Mouse (Mus musculus) liver, adult 10 weeks (tissue): ENCODE data around the gene 6330409D20Rik. TPM values are rescaled to one million over a fixed set of nuclear protein-coding genes. Genes with fewer than 3 reads are reported as not detected.

Source experiments
- polyA plus RNA-seq: library from polyadenylated mRNA; stranded (reverse); fragments of 350-450 nt; fragmentation: Illumina TruSeq; extraction: RNeasy Lipid Tissue Mini Kit (QIAGEN cat#74804); gene quantifications from one replicate; pipeline ENCODE4 v1.2.3, GENCODE M21; 2014; ENCODE audit warnings: low read depth, low replicate concordance

The 6330409D20Rik gene
- not detected for polyA plus RNA-seq

DNA sequence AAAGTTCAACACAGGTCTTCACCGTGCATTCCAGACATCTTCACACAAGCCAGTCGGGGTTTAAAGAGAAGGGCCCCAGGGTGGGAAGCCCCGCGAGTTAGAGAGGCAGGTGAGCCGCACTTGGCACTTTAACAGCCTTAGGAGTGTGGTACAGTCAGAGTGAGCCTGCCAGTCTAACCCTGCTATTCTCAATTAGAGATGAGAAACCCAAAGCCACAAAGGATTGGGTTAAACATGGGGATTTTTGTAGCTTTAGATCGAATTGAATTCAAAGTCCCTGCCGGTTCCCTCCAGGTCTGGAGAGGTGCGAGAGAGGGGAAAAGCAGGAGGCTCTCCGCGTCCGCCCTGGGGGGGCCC, at the start of gene 6330409D20Rik:
Gene 6330409D20Rik (minus strand): TSS at position 101 of the 357 bp plus-strand sequence.

DNA sequence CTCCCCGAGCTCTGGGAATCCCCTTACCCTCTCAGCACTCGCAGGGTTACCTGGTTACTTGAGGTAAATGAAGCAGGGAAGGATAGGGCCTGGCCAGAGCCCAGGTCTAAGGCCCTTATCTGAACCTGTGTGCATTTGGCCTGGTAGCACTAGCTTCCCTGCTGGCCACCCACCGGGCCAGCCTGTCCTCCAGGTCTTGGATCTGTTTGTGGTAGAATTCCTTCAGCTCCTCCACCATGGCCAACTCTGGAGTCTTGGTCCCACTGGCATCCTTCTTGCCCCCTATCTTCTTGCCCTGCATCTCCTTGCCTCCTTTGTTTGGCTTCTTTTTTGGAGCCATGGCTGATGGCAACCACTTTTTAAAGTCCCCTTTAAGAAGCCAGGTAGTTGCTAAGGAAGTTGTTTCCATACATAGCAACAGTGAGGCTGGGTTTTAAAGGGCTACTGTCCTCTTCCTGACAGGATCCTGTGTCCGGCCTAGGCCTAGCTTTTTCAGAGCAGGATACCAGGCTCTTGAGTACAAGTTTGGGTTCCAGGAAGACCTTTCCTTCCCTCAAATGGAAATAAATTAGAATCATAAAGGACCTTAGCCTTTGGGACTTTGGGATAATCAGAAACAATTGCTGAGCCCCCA, 43.3 kb upstream of the 6330409D20Rik start, which contains the start of gene Cfap157:
Gene Cfap157 (minus strand): TSS at position 381 of the 634 bp plus-strand sequence.

DNA sequence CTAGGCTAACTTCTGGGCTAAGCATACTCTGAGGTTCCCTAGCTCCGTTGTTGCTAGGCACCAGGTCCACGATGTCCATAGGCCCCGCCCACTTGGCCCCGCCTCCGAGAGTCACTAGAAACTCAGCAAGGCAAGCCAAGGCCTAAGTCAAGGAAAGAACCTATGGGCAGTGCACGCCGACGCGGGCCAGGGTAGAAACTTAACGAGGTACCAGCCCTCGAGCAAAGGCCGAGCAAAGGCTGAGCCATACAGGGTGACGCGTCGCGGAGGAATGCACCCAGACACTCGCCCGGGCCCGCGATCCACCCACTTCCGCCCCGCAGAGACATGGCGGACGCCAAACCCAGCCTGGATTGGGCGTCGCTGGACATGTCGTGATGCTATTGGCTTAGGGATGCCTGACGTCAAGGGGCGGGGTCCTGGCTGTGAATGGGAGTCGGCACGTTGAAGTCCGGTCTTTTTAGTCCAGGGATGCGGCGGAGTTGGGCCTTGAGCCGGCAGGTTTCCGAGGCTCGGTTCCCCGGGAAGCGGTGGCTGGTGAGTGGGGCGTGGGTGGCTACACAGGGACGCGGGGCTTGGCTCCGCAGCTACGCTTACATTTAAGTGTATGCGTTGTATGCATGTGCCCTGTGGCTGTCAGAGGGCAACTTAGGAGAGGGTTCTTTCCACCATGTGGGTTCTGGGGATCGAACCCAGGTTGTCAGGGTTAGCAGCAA, 34.7 kb upstream of the 6330409D20Rik start, which contains the start of the genes Ttc16 and Ptrh1:
Gene Ttc16 (minus strand): TSS at position 275 of the 716 bp plus-strand sequence.
Gene Ptrh1 (plus strand): TSS at position 428 of the 716 bp plus-strand sequence.

DNA sequence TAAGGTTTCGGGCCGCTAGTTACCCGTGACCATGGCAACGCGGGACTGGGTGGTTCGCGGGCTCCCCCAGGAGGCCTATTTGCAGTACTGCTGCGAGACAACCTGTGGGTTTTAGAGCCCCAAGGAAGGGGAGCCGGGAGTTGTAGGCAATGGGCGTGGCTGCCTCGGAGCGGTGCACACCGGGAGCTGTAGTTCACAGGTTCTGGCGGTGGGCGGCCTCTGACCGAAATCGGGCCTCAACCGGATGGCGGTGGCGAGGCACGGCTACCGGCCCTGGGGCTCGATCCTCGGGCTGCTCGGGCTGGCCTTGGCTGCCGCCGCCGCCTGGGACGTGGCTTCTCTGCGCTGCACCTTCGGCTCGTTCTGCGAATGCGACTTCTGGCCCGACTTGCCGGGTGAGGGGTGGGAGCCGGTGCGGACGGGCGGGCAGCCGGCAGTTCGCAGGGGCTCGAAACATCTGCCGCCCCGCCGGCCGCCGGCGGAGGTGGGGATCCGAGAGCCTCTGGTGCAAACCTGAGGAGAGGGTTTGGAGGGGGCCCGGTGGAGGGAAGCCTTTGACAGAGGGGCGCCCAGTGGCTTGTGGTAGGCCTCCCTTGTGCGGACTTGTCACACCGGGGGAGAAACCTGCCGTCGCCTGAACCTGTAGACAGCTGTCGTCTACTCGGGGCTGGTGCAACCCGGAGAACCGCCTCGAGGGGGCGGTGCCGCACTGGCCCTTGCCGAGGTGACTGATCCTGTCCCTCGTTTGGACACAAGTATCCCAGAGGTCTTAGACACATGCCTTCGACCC, 16.4 kb upstream of the 6330409D20Rik start, which contains the start of gene Tor2a:
Gene Tor2a (plus strand): TSS at position 179 of the 790 bp plus-strand sequence.

DNA sequence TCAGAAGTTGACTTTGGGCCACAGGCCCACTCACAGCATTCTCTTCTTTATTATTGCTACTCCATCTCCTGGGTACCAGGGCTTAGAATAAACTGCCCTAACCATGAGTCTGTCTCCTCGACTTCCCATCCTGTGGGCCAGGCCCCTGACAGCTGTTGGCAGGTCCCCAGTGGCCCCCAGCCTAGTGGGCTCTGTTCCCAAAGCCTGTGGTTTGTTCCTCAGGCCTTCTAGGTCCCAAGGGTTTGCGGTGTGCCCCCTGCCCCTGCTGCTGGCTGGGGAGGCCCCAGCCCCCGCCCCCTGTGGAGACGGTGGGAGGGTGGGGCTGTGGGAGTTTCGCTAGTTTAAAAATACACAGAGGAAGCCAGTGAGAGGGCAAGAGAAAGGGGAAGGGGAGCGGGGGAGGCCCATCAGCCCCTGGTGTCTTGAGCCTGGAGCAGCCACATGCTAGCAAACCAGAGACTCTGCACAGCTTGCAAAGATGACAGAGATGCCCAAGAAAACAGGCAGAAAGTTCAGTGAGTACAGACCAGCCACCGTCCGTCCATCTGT, 20.1 kb downstream of the 6330409D20Rik start, which contains the start of gene Sh2d3c:
Gene Sh2d3c (plus strand): TSS at position 375 of the 549 bp plus-strand sequence.

DNA sequence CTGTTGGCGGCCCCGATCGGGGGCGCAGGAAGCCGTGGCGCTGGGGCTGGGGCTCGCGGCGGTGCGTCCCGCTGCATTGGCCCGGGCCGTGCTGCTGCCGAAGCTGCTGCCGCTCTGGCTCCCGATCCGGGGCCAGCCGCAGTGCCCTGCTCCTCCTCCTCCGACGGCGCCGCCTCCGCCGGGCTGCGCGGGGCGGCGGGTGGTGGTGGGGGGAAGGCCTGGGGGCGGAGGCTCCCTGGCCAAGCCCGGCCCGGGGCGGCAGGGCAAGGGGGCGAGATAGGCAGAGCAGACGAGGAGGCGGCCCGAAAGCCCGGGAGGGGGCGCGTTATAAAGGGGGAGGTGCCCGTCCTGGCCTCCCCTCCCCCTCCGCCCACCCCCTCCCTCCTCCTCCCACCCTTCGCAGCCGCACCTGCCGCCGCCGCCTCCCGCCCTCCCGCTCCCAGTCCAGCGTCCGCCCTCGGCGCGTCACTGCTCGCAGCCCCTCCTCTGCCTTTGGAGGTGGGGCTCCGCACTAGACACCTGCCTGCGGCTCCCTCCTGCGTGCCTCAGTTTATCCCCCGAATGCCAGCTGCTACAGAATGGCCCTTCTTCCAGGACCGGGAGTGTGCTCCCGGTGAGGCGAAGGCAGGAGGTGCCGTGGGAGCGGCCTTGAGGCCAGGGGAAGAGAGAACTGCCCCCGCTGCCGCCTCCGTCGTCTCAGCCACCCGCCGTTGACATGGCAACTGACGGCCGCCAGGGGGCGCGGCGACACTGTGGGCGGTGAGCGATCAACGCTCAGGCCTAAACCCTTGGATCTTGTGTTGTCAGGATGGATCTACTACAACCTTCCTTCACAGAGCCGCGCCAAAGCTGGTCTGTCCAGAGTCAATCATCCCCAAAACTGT, 27.6 kb downstream of the 6330409D20Rik start, which contains the start of gene Cdk9:
Gene Cdk9 (minus strand): TSS at position 143 of the 884 bp plus-strand sequence.

DNA sequence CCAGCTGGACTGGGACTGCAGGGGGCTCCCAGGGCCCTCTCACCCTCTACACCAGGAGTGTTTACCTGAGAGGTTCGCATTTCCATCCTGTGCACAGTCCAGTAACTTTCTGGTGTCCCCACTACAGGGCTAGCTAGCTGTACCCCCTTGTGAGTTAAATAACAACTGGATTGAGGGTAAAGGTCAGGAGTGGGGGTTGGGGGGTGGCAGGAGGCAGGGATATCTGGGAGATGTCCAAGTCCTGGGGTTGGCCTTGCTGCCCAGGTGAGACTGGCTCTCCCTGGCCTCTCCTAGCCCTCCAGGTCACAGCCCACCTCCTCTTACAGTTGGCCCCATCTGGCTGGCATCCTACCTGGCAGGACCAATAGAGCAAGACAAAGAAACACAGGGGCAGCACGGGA, 36.8 kb downstream of the 6330409D20Rik start, which contains the start of gene Fpgs:
Gene Fpgs (minus strand): TSS at position 125 of the 401 bp plus-strand sequence.

Other genes with a start within 250 kb of the 6330409D20Rik start
- 3.7 TPM for gene Fam102a, start 205.7 kb downstream of the 6330409D20Rik start, polyA plus RNA-seq
- 3.4 TPM for gene Dpm2, start 170.2 kb downstream of the 6330409D20Rik start, polyA plus RNA-seq
- not detected for gene Pip5kl1, start 166.2 kb downstream of the 6330409D20Rik start, polyA plus RNA-seq
- not detected for gene 9430097D07Rik, start 165.3 kb downstream of the 6330409D20Rik start, polyA plus RNA-seq
- gene St6galnac4, start 153.9 kb downstream of the 6330409D20Rik start, polyA plus RNA-seq: 0.13 TPM
- 9.5 TPM for gene St6galnac6, start 141.3 kb downstream of the 6330409D20Rik start, polyA plus RNA-seq
- gene Ak1, start 119.3 kb downstream of the 6330409D20Rik start, polyA plus RNA-seq: not detected
- gene Eng, start 94.4 kb downstream of the 6330409D20Rik start, polyA plus RNA-seq: 2.6 TPM
- gene Fpgs, start 36.9 kb downstream of the 6330409D20Rik start, polyA plus RNA-seq: 20.6 TPM
- gene Cdk9, start 27.9 kb downstream of the 6330409D20Rik start, polyA plus RNA-seq: 18.5 TPM
- gene Sh2d3c, start 20.0 kb downstream of the 6330409D20Rik start, polyA plus RNA-seq: 0.11 TPM
- gene Tor2a, start 16.2 kb upstream of the 6330409D20Rik start, polyA plus RNA-seq: 2.4 TPM
- gene Ttc16, start 34.6 kb upstream of the 6330409D20Rik start, polyA plus RNA-seq: not detected
- not detected for gene Ptrh1, start 34.8 kb upstream of the 6330409D20Rik start, polyA plus RNA-seq
- not detected for gene Cfap157, start 43.4 kb upstream of the 6330409D20Rik start, polyA plus RNA-seq
- 0.74 TPM for gene Stxbp1, start 106.2 kb upstream of the 6330409D20Rik start, polyA plus RNA-seq
- gene Fam129b, start 135.1 kb upstream of the 6330409D20Rik start, polyA plus RNA-seq: 0.42 TPM
- gene Rpl12, start 220.5 kb upstream of the 6330409D20Rik start, polyA plus RNA-seq: 122 TPM
- 2.0 TPM for gene Lrsam1, start 220.6 kb upstream of the 6330409D20Rik start, polyA plus RNA-seq
- 0.64 TPM for gene Slc2a8, start 241.1 kb upstream of the 6330409D20Rik start, polyA plus RNA-seq